Mouse (Mus musculus): Measurements from ENCODE around the gene Tlr13. TPM values are rescaled to one million over a fixed set of nuclear protein-coding genes. Genes with fewer than 3 reads are reported as not detected.

Gene Tlr13
- polyA plus RNA-seq (2012; rRNA removed): 0.35 TPM in 2 replicates

DNA sequence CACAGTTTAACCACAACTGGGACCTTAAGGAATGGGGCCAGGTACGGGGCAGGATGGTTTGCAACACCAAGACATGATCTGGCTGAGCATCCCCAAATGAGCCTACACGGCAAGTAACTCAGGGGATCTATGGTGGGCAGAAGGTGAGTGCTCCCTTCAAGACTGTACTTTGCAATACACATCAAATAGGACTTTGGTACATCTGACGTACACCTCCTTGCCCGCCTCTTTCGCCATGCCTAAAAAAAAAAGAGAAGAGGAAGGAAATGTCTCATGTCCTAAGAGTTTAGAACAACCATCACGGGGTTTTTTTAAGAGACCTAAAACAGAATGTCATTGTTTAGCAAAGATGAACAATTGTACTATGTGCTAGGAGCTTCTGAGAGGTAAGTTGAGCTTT, at the start of gene Tlr13:
TSS of gene Tlr13 (plus strand) at position 269 of the 400 bp plus-strand sequence.

GRCm38 (mm10) chrX:106186713-106187649, 44.0 kb downstream of the Tlr13 start, which contains the start of gene Pgk1:
Pgk1 (plus strand) TSS chrX:106187100.

Other genes with a start within 250 kb of the Tlr13 start
- 41.3 and 65.0 TPM in 2 replicates for gene Atrx, start 213.8 kb upstream of the Tlr13 start, polyA plus RNA-seq (2012; rRNA removed)
- gene Magt1, start 131.3 kb upstream of the Tlr13 start, polyA plus RNA-seq (2012; rRNA removed): 3.4 and 3.7 TPM in 2 replicates
- 63.0 and 160 TPM in 2 replicates for gene Cox7b, start 127.5 kb upstream of the Tlr13 start, polyA plus RNA-seq (2012; rRNA removed)
- gene Atp7a, start 115.9 kb upstream of the Tlr13 start, polyA plus RNA-seq (2012; rRNA removed): 2.9 and 4.4 TPM in 2 replicates
- gene Pgk1, start 43.9 kb downstream of the Tlr13 start, polyA plus RNA-seq (2012; rRNA removed): 48.2 and 77.8 TPM in 2 replicates
- 2.3 and 3.3 TPM in 2 replicates for gene Taf9b, start 78.0 kb downstream of the Tlr13 start, polyA plus RNA-seq (2012; rRNA removed)
- not detected in 2 replicates for gene Fnd3c2, start 112.2 kb downstream of the Tlr13 start, polyA plus RNA-seq (2012; rRNA removed)